Mouse (Mus musculus) liver, postnatal 0 days (tissue): Measurements from ENCODE around the gene Cntn1.

ENCODE experiments used
- CTCF ChIP-seq: sonication (generic); IDR thresholded peaks from 2 replicates; pipeline ENCODE4 v1.5.1; 2016; ENCODE audit warnings: antibody characterized with exemption, low read depth
- EP300 ChIP-seq: IDR thresholded peaks from 2 replicates; pipeline ENCODE4 v1.6.1; 2016; ENCODE audit warnings: antibody characterized with exemption, low read depth, mild to moderate bottlenecking

GRCm38 (mm10) chr15:92141972-92142371 lies 91.0 kb downstream of the Cntn1 start:
- TF ChIP-seq CTCF (no peak), EP300 (no peak)
